Mouse (Mus musculus) limb, embryonic 15.5 days (tissue): ENCODE results near the gene Plek. TPM values are rescaled to one million over a fixed set of nuclear protein-coding genes. Genes with fewer than 3 reads are reported as not detected.

Experiments
- ATAC-seq: fragments of 200-750 bp; cut with Nextera tagmentation; 2 replicates; pipeline ENCODE4 v1.8.0; 2017; ENCODE audit warnings: low read depth, moderate TSS enrichment; ENCODE audit not compliant: insufficient number of reproducible peaks, low FRiP score, low TSS enrichment
- H3K27ac ChIP-seq: fragments of 300-500 bp; sonication (generic); 2 replicates; pipeline ENCODE4 v1.5.1; 2015; ENCODE audit warnings: moderate library complexity, mild to moderate bottlenecking, inconsistent platforms
- H3K27me3 ChIP-seq: fragments of 300-500 bp; sonication (generic); 2 replicates; pipeline ENCODE4 v1.6.1; 2015; ENCODE audit warnings: inconsistent platforms
- H3K36me3 ChIP-seq: fragments of 300-500 bp; sonication (generic); 2 replicates; pipeline ENCODE4 v1.6.1; 2015; ENCODE audit warnings: inconsistent platforms
- H3K4me1 ChIP-seq: fragments of 300-500 bp; sonication (generic); 2 replicates; pipeline ENCODE4 v1.6.1; 2015; ENCODE audit warnings: inconsistent platforms
- H3K4me2 ChIP-seq: fragments of 300-500 bp; sonication (generic); 2 replicates; pipeline ENCODE4 v1.6.1; 2015; ENCODE audit warnings: mild to moderate bottlenecking, inconsistent platforms
- H3K4me3 ChIP-seq: fragments of 300-500 bp; sonication (generic); 2 replicates; pipeline ENCODE4 v1.5.1; 2015; ENCODE audit warnings: mild to moderate bottlenecking, inconsistent platforms
- H3K9ac ChIP-seq: fragments of 300-500 bp; sonication (generic); 2 replicates; pipeline ENCODE4 v1.6.1; 2015; ENCODE audit warnings: inconsistent platforms
- H3K9me3 ChIP-seq: fragments of 300-500 bp; sonication (generic); 2 replicates; pipeline ENCODE4 v1.6.1; 2016; ENCODE audit warnings: inconsistent platforms
- WGBS: fragments of 180-500 bp; shearing (Covaris S2); methylation state at CpG from one replicate; pipeline ENCODE4 v1.1.7; 2015; 5-methylcytosine and 5-hydroxymethylcytosine counted together
- polyA plus RNA-seq: library from polyadenylated mRNA; unstranded; fragments of >200 nt; fragmentation: Nextera tagmentation; extraction: Ambion mirVana; gene quantifications from 2 replicates; pipeline ENCODE4 v1.2.1, GENCODE M21; 2015

Gene Plek
- polyA plus RNA-seq, 1 experiment from 2014 or later, result 3.4 TPM

GRCm38 (mm10) chr11:16932159-16932558, 120.0 kb downstream of the Plek start:
- WGBS, result 91% methylated on average over 3 of the region's 3 CpGs
- no peak overlapping the region for H3K27ac ChIP-seq
- no peaks in the 10 kb centered on the region for H3K36me3 ChIP-seq
- H3K4me2 ChIP-seq, result no peak overlapping the region
- H3K4me1 ChIP-seq, result 0 out of 2 replicates have a peak, but pooled peaks cover 5% of the 10 kb centered on the region
- no peak overlapping the region for H3K4me3 ChIP-seq
- ATAC-seq, result no peak
- no peak overlapping the region for H3K9ac ChIP-seq
- H3K9me3 ChIP-seq, result no peaks in the 10 kb centered on the region
- H3K27me3 ChIP-seq, result no peaks in the 10 kb centered on the region

Other genes starting within 250 kb of the Plek start
- gene Fbxo48, start 101.0 kb downstream of the Plek start, polyA plus RNA-seq, result 1.3 and 1.4 TPM in 2 replicates
- gene Cnrip1, start 795 bp downstream of the Plek start, polyA plus RNA-seq, result 20.8 and 22.0 TPM in 2 replicates
- 98.8 and 100 TPM in 2 replicates for gene Ppp3r1, start 106.9 kb upstream of the Plek start, polyA plus RNA-seq
- gene Wdr92, start 129.7 kb upstream of the Plek start, polyA plus RNA-seq, result 22.1 and 23.0 TPM in 2 replicates
- gene Pno1, start 159.2 kb upstream of the Plek start, polyA plus RNA-seq, result 62.3 and 63.6 TPM in 2 replicates
- 90.7 and 93.3 TPM in 2 replicates for gene C1d, start 205.2 kb upstream of the Plek start, polyA plus RNA-seq